ENCODE assay signal across 14 mouse cellular contexts in the genomic region with DNA sequence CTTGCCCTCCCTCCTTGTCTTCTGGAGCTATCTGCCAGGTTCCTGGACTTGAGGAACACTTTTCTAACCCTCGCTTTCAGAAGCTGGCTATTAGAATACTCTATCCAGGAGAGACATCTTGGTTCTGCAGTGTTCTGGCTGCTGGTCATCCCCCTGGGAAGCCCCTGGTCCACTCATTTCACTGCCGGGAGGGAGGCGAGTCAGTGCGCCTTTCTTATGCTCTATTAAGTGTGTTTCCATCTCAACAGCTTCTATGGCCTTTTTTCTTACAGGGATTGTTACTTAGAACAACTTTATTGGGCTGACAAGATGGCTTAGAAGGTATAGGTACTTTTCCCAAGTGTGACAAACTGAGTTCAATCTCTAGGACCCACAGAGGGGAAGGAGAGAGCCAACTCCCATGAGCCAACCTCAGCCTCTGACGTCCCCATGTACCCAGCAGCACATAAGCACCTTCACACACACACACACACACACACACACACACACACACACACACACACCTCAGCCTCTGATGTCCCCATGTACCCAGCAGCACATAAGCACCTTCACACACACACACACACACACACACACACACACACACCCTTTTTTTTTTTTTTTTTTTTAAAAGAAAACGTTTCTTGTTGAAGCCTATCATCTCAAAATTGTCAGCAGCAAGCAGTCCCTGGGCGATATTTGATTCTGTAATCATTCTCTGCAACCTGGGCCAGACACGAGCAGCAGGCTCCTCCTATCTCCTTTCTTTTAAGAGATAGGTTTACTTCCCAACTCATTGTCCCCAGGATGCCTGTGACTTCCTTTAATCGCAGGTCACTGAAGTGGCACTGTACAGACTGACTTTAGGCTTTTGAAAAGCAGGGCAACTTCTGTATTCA.
A peak's percentile ranks its signal among the peaks of the same experiment; 100 is the strongest.
DNase-seq lines count a peak whose midpoint lies in the region; ATAC-seq lines count a peak whose summit lies in the region.
"Had no signal": no experiment of that assay in that cellular context is flagged by ENCODE, and none has a peak within 500 bp of the region (broad histone marks: within the 10 kb centered on the region; RNA-seq: fewer than 3 reads in every experiment).

No protein-coding gene starts in this region.

- no peak overlapping the region for H3K9ac ChIP-seq in hindbrain, embryonic 14.5 days
- H3K9ac ChIP-seq in liver, embryonic 12.5 days, result no peak overlapping the region; the same call in 1 of the 2 replicates
- H3K9ac ChIP-seq: embryonic facial prominence, embryonic 12.5 days; hindbrain, embryonic 15.5 days; limb, embryonic 15.5 days had no signal

- H3K4me1 ChIP-seq in hindbrain, embryonic 10.5 days (replicated peaks), result peaks cover 19% of the 10 kb centered on the region
- no peaks in the 10 kb centered on the region for H3K4me1 ChIP-seq in hindbrain, embryonic 14.5 days (replicated peaks; ENCODE audit: control insufficient read depth, insufficient read depth, low read length)
- H3K4me1 ChIP-seq in liver, embryonic 12.5 days, result peaks cover 32% of the 10 kb centered on the region

- peaks cover 18% of the 10 kb centered on the region; the same call in 1 of the 2 replicates for H3K36me3 ChIP-seq in hindbrain, embryonic 10.5 days
- H3K36me3 ChIP-seq in hindbrain, embryonic 14.5 days (replicated peaks; ENCODE audit: control insufficient read depth, insufficient read depth), result no peaks in the 10 kb centered on the region
- H3K36me3 ChIP-seq in liver, embryonic 12.5 days, result peaks cover 23% of the 10 kb centered on the region
- H3K36me3 ChIP-seq: embryonic facial prominence, embryonic 12.5 days; hindbrain, embryonic 15.5 days had no signal

- no peak for DNase-seq in hindbrain, embryonic 10.5 days (ENCODE audit: low spot score)
- DNase-seq in hindbrain, embryonic 14.5 days (ENCODE audit: low spot score), result no peak
- DNase-seq in CD4-positive helper T cell, adult 2 months (ENCODE audit: low read depth, low spot score), result peak; percentile 57
- DNase-seq in c-Kit-positive CD71-positive TER-119-positive erythroid progenitor cells, embryonic 14.5 days (ENCODE audit: low spot score), result peak; percentile 50
- no peak for DNase-seq in left cerebral cortex, postnatal 36 days (ENCODE audit: low spot score in 2 of 2)
- DNase-seq in layer of hippocampus, postnatal 36 days, result no peak
- no peak for DNase-seq in left cerebral cortex, postnatal 10 days (ENCODE audit: extremely low spot score in 1 of 2, low spot score in 2 of 2)
- DNase-seq: B cell, adult 2 months; cerebellum, adult 9-11 months; thymus, adult 2 months had no signal

- ATAC-seq in hindbrain, embryonic 14.5 days (ENCODE audit: low FRiP score), result no peak
- ATAC-seq in liver, embryonic 12.5 days, result peak; percentile 84

- no peak overlapping the region for H3K4me2 ChIP-seq in hindbrain, embryonic 14.5 days (replicated peaks)
- H3K4me2 ChIP-seq in liver, embryonic 12.5 days, result peak overlapping the region; percentile 24; the same call in 1 of the 2 replicates
- H3K4me2 ChIP-seq: embryonic facial prominence, embryonic 12.5 days; hindbrain, embryonic 15.5 days; limb, embryonic 15.5 days had no signal

- intact Hi-C loops in left cerebral cortex, postnatal 36 days (cut with DNase I), result no loop called here
- intact Hi-C loops in left cerebral cortex, postnatal 10 days (cut with DNase I), result no loop called here

- no peaks in the 10 kb centered on the region for H3K27me3 ChIP-seq in hindbrain, embryonic 10.5 days (ENCODE audit: insufficient read depth, poor library complexity, severe bottlenecking)
- H3K27me3 ChIP-seq in hindbrain, embryonic 14.5 days (ENCODE audit: control insufficient read depth, insufficient read depth, low read length), result no peaks in the 10 kb centered on the region
- H3K27me3 ChIP-seq in liver, embryonic 12.5 days (replicated peaks), result no peaks in the 10 kb centered on the region
- H3K27me3 ChIP-seq: embryonic facial prominence, embryonic 12.5 days; hindbrain, embryonic 15.5 days; limb, embryonic 15.5 days had no signal

- WGBS in hindbrain, embryonic 10.5 days, result 77% methylated on average over 9 of the region's 9 CpGs
- WGBS in hindbrain, embryonic 14.5 days, result 71% methylated on average over 9 of the region's 9 CpGs
- WGBS in liver, embryonic 12.5 days (ENCODE audit: insufficient replicate concordance), result 48% methylated on average over 9 of the region's 9 CpGs

- H3K27ac ChIP-seq in hindbrain, embryonic 10.5 days, result peak overlapping the region; percentile 8; the same call in 1 of the 2 replicates
- no peak overlapping the region for H3K27ac ChIP-seq in hindbrain, embryonic 14.5 days
- H3K27ac ChIP-seq in liver, embryonic 12.5 days, result peak overlapping the region; percentile 64
- H3K27ac ChIP-seq: embryonic facial prominence, embryonic 12.5 days; hindbrain, embryonic 15.5 days; limb, embryonic 15.5 days had no signal

- H3K9me3 ChIP-seq in hindbrain, embryonic 10.5 days, result no peaks in the 10 kb centered on the region
- H3K9me3 ChIP-seq in hindbrain, embryonic 14.5 days (ENCODE audit: control insufficient read depth, low read length), result no peaks in the 10 kb centered on the region
- H3K9me3 ChIP-seq in liver, embryonic 12.5 days (replicated peaks), result no peaks in the 10 kb centered on the region
- H3K9me3 ChIP-seq: embryonic facial prominence, embryonic 12.5 days; hindbrain, embryonic 15.5 days; limb, embryonic 15.5 days had no signal

- no peak overlapping the region for H3K4me3 ChIP-seq in hindbrain, embryonic 10.5 days
- no peak overlapping the region for H3K4me3 ChIP-seq in hindbrain, embryonic 14.5 days (replicated peaks; ENCODE audit: low read length)
- H3K4me3 ChIP-seq in liver, embryonic 12.5 days, result no peak overlapping the region
- H3K4me3 ChIP-seq: embryonic facial prominence, embryonic 12.5 days; hindbrain, embryonic 15.5 days; limb, embryonic 15.5 days had no signal

Comparison
In these comparisons a context has a peak if more than half of its experiments do, and no peak if none do; other contexts are left out.
1. DNase-seq: peak in CD4-positive helper T cell, adult 2 months (single experiment) and c-Kit-positive CD71-positive TER-119-positive erythroid progenitor cells, embryonic 14.5 days (single experiment); none in hindbrain, embryonic 10.5 days (single experiment), hindbrain, embryonic 14.5 days (single experiment), left cerebral cortex, postnatal 36 days (0 of 2), layer of hippocampus, postnatal 36 days (0 of 2) and left cerebral cortex, postnatal 10 days (0 of 2).